Mouse (Mus musculus): ENCODE measurements at regions not wholly inside any gene's neighbourhood (a gene's known extent, or its start where the extent isn't known, plus 50 kb on each side); places are given as distances from the start of the nearest gene placed in this dataset.
"Not testable (repeated sequence)": the region's sequence is repeated elsewhere in the genome, so short reads cannot be mapped to it uniquely, and the experiment has no call there.

- DNase-seq (ENCODE audit: extremely low spot score in 1 of 2, low spot score in 1 of 2): no peak
Measured at GRCm38 (mm10) chr4:71431245-71431929, 326.4 kb downstream of the Gm11232 start.

GRCm38 (mm10) chr4:71422121-71422520, 335.6 kb downstream of the Gm11232 start:
- DNase-seq (ENCODE audit: extremely low spot score in 1 of 2, low spot score in 1 of 2): not testable (repeated sequence)

- DNase-seq (ENCODE audit: extremely low spot score in 1 of 2, low spot score in 1 of 2): no peak
Measured at GRCm38 (mm10) chr4:71409867-71410266, 347.9 kb downstream of the Gm11232 start.

DNA sequence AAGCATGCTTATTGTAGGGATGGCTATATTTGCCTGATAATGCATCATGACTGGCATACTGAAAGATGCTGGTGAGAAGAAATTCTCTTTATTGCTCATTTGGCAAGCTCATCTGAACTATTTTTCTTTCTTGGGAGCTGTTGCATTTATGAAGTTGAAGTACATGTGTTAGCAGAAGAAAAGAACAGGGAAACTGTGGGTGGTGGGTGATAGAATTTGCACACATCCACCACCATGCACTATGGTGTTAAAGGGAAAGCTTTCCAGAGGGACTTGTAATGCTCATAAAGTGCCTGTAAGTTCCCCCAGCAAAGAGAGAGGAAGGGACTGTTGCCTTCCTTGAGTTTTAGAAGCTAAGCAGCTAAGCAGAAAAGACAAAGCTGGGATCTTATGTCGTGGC, 367.3 kb downstream of the Gm11232 start:
- DNase-seq (ENCODE audit: extremely low spot score in 1 of 2, low spot score in 1 of 2): peak; percentile 22 to 36

DNA sequence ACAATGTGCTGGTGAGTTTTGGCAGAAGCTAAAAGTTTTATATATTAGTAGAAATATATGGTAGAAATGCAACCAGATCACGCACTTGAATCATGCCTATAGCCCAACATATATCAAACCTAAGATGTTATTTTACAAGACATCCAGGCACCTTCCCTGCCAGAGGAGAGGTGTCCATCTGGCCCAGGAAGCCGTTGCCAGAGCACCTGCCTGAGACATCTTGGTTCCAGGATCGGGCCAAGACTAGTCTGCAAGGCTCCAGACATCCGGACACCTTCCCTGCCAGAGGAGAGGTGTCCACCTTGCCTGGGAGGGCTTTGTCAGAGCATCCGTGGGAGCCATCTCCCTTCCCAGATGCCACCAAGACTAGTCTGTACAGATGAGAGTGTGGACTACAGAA, 388.5 kb downstream of the Gm11232 start:
- no peak for DNase-seq (ENCODE audit: extremely low spot score in 1 of 2, low spot score in 1 of 2)

GRCm38 (mm10) chr4:71363761-71364160, 394.0 kb downstream of the Gm11232 start:
- DNase-seq (ENCODE audit: extremely low spot score in 1 of 2, low spot score in 1 of 2): no peak

DNA sequence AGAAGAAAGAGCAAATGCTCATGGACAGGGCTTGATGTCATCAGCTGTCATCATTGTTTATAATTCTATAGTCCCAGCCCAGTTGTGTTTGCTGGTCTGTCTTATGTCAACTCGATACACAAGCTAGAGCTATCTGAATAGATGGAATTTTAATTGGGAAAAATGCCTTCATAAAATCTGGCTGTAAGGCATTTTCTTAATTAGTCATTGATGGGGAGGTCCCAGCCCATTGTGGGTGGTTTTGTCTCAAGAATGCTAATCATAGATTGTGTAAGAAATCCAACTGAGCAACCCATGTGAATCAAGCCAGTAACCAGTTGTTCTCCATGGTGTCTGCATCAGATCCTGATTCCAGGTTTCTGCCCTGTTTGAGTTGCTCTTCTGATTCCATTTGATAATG, 400.1 kb downstream of the Gm11232 start:
- no peak for DNase-seq (ENCODE audit: extremely low spot score in 1 of 2, low spot score in 1 of 2)

- no peak for DNase-seq (ENCODE audit: extremely low spot score in 1 of 2, low spot score in 1 of 2)
Measured at GRCm38 (mm10) chr4:71356714-71357113, 401.1 kb downstream of the Gm11232 start.

GRCm38 (mm10) chr4:71356310-71356709, 401.5 kb downstream of the Gm11232 start:
- DNase-seq (ENCODE audit: extremely low spot score in 1 of 2, low spot score in 1 of 2): no peak

- no peak for DNase-seq (ENCODE audit: extremely low spot score in 1 of 2, low spot score in 1 of 2)
Measured at GRCm38 (mm10) chr4:71351880-71352279, 405.9 kb downstream of the Gm11232 start.

- no peak for DNase-seq (ENCODE audit: extremely low spot score in 1 of 2, low spot score in 1 of 2)
Measured at GRCm38 (mm10) chr4:71343068-71343467, 414.7 kb downstream of the Gm11232 start.

GRCm38 (mm10) chr4:71338582-71338981, 419.2 kb downstream of the Gm11232 start:
- DNase-seq (ENCODE audit: extremely low spot score in 1 of 2, low spot score in 1 of 2): no peak

- DNase-seq (ENCODE audit: extremely low spot score in 1 of 2, low spot score in 1 of 2): no peak
Measured at GRCm38 (mm10) chr4:71332672-71333071, 425.1 kb downstream of the Gm11232 start.

DNA sequence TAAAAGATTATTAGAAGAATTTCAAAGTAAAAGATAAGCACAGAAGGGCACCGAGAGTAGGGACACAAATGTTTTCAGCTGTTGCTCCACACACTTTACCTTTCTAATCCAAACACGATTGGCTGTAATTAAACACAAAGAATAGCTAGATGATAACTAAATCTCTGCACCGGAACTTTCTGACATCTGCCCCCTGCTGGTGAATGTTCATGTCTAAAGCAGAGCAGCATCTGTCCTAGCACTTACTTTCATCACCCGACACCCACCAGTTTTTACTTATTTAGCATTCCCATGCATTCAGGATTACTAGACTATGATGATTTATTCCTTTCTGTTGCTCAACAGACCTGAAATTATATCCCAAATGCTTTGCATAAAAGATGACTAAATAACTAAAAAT, 425.7 kb downstream of the Gm11232 start:
- peak; percentile 3 to 55 for DNase-seq (ENCODE audit: extremely low spot score in 1 of 2, low spot score in 1 of 2)

DNA sequence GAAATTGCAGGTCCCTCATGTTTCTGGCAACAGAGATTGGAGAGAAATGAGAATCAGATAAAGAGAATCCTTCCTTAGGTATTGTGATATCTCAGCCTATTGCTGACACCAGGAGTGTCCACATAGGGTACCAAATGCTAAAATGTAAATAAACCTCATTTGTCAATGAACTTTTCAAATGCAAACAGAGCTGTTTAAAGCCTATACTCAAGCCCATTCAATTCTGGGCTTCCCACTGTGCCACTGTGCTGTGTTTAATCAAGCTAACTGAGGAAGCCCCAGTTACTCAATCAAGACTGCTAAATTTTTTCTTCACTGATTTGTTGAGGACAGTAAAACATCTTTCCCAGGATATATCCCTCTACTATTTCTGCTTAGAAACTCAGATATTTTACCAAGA, 441.2 kb downstream of the Gm11232 start:
- DNase-seq (ENCODE audit: extremely low spot score in 1 of 2, low spot score in 1 of 2): no peak

GRCm38 (mm10) chr4:71307176-71307612, 450.6 kb downstream of the Gm11232 start:
- DNase-seq (ENCODE audit: extremely low spot score in 1 of 2, low spot score in 1 of 2): no peak

GRCm38 (mm10) chr4:71306690-71307089, 451.1 kb downstream of the Gm11232 start:
- DNase-seq (ENCODE audit: extremely low spot score in 1 of 2, low spot score in 1 of 2): no peak

- DNase-seq (ENCODE audit: extremely low spot score in 1 of 2, low spot score in 1 of 2): not testable (repeated sequence)
Measured at GRCm38 (mm10) chr4:71295716-71296115, 462.0 kb downstream of the Gm11232 start.

DNA sequence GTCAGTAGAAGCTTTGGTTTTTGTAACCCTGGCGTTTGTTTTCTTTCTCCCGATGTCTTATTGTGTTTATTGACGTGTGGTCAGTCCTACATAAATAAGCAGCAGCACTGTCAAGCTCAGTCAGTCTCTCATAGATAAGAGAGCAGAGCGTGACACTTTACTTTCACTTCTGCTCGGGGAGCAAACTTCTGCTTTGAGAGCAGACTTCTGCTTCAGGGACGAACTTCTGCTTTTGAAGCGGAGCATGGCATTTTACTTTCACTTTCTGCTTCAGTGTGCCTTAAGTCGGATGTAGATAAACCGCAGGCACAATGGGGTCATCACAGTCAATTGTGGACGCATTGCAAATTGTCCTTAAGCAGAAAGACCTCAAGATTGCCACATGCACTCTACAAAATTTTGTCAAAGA, 466.0 kb downstream of the Gm11232 start:
- DNase-seq (ENCODE audit: extremely low spot score in 1 of 2, low spot score in 1 of 2): no peak

DNA sequence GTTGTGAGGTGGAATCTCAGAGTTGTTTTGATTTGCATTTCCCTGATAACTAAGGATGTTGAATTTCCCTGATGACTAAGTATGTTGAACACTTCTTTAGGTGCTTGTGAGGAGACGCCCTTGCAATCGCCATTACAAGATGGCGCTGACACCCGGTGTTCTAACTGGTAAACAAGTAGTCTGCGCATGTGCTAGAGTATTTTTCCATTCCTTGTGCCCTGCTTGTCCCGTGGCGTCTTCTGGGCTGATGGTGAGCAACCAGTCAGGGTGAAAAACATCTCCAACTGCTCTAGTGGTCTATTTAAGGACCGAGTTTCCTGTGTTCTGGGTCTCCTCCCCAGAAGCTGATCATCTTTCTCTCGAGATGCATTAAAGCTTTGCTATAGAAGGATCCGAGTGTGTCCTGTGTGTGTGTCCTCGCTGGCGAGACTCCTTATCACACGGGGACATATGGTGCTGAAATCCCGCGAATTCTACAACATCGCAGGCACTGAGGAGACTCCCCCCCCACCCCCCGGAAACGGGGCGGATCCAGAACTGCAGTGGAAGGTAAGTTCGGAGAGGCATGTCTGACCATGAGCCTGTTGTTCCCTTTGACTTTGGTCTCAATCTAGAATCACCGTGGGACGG, 466.5 kb downstream of the Gm11232 start:
- DNase-seq (ENCODE audit: extremely low spot score in 1 of 2, low spot score in 1 of 2): not testable (repeated sequence)

DNA sequence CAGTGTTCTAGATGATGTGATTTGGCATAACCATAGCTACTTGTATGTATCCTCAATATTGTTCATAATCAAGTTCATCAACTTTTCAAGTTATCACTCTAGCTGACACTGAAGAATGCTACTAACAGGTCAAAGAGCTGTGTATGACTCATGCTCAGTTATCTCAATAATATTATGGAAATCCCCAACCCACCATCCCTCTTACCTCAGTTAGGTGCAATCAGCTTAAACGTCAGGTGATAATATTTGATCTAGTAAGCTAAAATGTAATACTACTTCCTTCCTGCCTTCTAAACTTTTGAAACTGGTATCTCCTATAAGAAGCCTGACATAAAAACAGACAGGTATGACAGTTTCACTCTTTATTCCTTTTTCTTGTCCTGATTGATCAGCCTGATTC, 474.6 kb downstream of the Gm11232 start:
- no peak for DNase-seq (ENCODE audit: extremely low spot score in 1 of 2, low spot score in 1 of 2)

DNA sequence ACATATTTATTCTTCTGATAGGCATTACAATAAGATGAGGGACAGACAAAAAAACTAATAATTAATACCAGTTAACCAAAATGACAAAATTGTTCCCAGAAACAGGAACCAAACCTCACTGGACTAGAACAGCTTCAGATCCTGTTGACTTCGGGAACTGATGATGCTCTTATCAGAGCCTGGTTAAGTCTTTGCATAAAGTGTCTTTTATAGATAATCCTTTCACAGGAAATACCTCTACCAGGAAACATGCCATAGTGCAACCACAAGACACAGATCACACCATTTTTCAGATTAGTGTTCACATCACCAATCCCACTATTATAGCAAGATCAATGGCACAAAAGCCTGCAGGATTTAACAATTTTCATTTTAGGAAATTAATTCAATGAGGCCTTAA, 478.1 kb downstream of the Gm11232 start:
- no peak for DNase-seq (ENCODE audit: extremely low spot score in 1 of 2, low spot score in 1 of 2)

All from frontal cortex, adult 2 months (tissue).